Mouse (Mus musculus): ENCODE measurements around the gene Hdac11.

Hdac11 gene

GRCm38 (mm10) chr6:91171396-91171895 lies 15.0 kb downstream of the Hdac11 start:
- no peak for DNase-seq (ENCODE audit: low spot score)

GRCm38 (mm10) chr6:91172381-91172780 lies 15.9 kb downstream of the Hdac11 start:
- DNase-seq (ENCODE audit: low spot score): no peak

- peak; percentile 71 for DNase-seq (ENCODE audit: low spot score)
Observed at GRCm38 (mm10) chr6:91173221-91173880, 16.9 kb downstream of the Hdac11 start.

GRCm38 (mm10) chr6:91174211-91174610 lies 17.7 kb downstream of the Hdac11 start:
- no peak for DNase-seq (ENCODE audit: low spot score)

- DNase-seq (ENCODE audit: low spot score): peak; percentile 27
Observed at GRCm38 (mm10) chr6:91180767-91181171, 24.3 kb downstream of the Hdac11 start.

- DNase-seq (ENCODE audit: low spot score): peak; percentile 39
Observed at GRCm38 (mm10) chr6:91181320-91181719, 24.9 kb downstream of the Hdac11 start.

GRCm38 (mm10) chr6:91182075-91182490 lies 25.6 kb downstream of the Hdac11 start:
- no peak for DNase-seq (ENCODE audit: low spot score)

GRCm38 (mm10) chr6:91183041-91183440 lies 26.6 kb downstream of the Hdac11 start:
- DNase-seq (ENCODE audit: low spot score): no peak

GRCm38 (mm10) chr6:91183980-91184379 lies 27.5 kb downstream of the Hdac11 start:
- no peak for DNase-seq (ENCODE audit: low spot score)

GRCm38 (mm10) chr6:91184776-91185175 lies 28.3 kb downstream of the Hdac11 start:
- no peak for DNase-seq (ENCODE audit: low spot score)

GRCm38 (mm10) chr6:91185502-91185901 lies 29.0 kb downstream of the Hdac11 start:
- DNase-seq (ENCODE audit: low spot score): no peak

GRCm38 (mm10) chr6:91186161-91186931 lies 29.9 kb downstream of the Hdac11 start:
- no peak for DNase-seq (ENCODE audit: low spot score)

- no peak for DNase-seq (ENCODE audit: low spot score)
Observed at GRCm38 (mm10) chr6:91186934-91187333, 30.5 kb downstream of the Hdac11 start.

GRCm38 (mm10) chr6:91187871-91188270 lies 31.4 kb downstream of the Hdac11 start:
- DNase-seq (ENCODE audit: low spot score): no peak

- DNase-seq (ENCODE audit: low spot score): no peak
Observed at GRCm38 (mm10) chr6:91189971-91190370, 33.5 kb downstream of the Hdac11 start.

- DNase-seq (ENCODE audit: low spot score): no peak
Observed at GRCm38 (mm10) chr6:91191465-91191864, 35.0 kb downstream of the Hdac11 start.

- no peak for DNase-seq (ENCODE audit: low spot score)
Observed at GRCm38 (mm10) chr6:91192421-91192820, 36.0 kb downstream of the Hdac11 start.

GRCm38 (mm10) chr6:91192851-91193545 lies 36.5 kb downstream of the Hdac11 start:
- no peak for DNase-seq (ENCODE audit: low spot score)

- DNase-seq (ENCODE audit: low spot score): no peak
Observed at GRCm38 (mm10) chr6:91198456-91198855, 42.0 kb downstream of the Hdac11 start.

- DNase-seq (ENCODE audit: low spot score): peak; percentile 83
Observed at GRCm38 (mm10) chr6:91200429-91201188, 44.1 kb downstream of the Hdac11 start.

- DNase-seq (ENCODE audit: low spot score): no peak
Observed at GRCm38 (mm10) chr6:91201881-91202341, 45.4 kb downstream of the Hdac11 start.

GRCm38 (mm10) chr6:91202571-91202970 lies 46.1 kb downstream of the Hdac11 start:
- DNase-seq (ENCODE audit: low spot score): no peak
